Mouse (Mus musculus): ENCODE measurements at regions not wholly inside any gene's neighbourhood (a gene's known extent, or its start where the extent isn't known, plus 50 kb on each side); places are given as distances from the start of the nearest gene placed in this dataset.

DNA sequence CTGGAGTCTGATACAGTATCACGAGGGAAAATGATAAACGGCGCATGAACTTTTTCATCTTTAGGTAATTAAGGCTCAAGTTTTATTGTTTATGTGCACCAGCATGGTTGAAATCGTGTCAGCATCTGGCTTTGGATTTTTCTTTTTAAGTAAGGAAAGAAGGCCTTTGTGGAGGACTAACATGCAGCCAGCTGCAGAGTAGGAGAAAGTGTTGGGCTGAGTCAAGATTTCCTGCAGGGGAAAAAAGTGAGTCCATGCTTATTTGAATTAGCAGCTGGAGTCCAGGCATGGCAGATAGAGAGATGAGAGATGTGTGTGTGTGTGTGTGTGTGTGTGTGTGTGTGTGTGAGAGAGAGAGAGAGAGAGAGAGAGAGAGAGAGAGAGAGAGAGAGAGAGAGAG, 124.0 kb upstream of the Pdzrn3 start:
- TF ChIP-seq CTCF (IDR thresholded peaks at IDR 0.05; ENCODE audit: borderline replicate concordance, insufficient read depth, low read depth, low read length) (no peak), POLR2A (IDR thresholded peaks at IDR 0.05; ENCODE audit: borderline replicate concordance, insufficient read depth, low read length) (no peak)

All from cerebellum, adult 2 months (tissue).